Mouse (Mus musculus) right cerebral cortex, postnatal 25 days (tissue): Measurements from ENCODE around the gene Stxbp6.
"Not testable (repeated sequence)": the region's sequence is repeated elsewhere in the genome, so short reads cannot be mapped to it uniquely, and the experiment has no call there.

Experiments
- DNase-seq: peaks from one replicate; pipeline ENCODE4 v3.0.0; 2022

The Stxbp6 gene

GRCm38 (mm10) chr12:45053319-45053718 is 21.2 kb downstream of the Stxbp6 start:
- DNase-seq = no peak

DNA sequence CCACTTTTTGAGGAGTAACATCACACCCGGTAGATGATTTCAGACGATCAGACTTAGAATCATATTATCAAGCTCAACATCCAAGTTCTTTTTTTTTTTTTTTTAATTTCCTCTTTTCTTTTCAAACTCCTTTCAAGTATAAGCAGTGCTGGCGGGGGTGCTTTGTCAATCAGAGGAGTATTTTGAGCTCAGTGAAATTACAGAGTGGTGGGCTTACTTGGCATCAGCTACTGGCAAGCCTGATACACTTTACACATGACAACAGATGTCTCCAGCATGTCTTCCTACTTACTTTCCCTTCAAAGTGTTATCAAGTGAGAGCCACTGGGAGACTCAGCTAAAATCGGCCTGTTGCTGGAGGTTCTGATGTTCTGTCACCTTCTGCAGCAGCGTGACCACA is 21.6 kb downstream of the Stxbp6 start:
- no peak for DNase-seq

DNA sequence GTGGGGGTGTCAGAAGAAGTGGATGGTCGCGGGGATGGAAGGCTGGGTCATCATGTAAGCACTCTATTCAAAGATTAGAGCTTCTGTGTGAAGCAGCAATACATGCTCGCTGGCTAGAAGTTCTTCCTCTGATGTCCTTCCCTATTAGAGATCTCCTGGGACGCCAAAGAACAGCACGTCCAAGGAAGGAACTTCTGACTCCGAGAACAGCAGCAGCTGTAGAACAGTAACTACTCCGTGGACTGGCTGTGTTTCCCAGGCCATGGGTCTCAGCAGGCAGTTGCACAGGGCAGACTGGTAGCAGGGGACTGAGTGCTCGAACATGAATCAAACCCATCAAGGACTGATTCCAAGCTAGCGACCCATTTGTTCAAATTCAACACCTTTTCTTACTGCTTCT is 24.6 kb downstream of the Stxbp6 start:
- DNase-seq = no peak

GRCm38 (mm10) chr12:45047711-45048110 is 26.8 kb downstream of the Stxbp6 start:
- DNase-seq = not testable (repeated sequence)

DNA sequence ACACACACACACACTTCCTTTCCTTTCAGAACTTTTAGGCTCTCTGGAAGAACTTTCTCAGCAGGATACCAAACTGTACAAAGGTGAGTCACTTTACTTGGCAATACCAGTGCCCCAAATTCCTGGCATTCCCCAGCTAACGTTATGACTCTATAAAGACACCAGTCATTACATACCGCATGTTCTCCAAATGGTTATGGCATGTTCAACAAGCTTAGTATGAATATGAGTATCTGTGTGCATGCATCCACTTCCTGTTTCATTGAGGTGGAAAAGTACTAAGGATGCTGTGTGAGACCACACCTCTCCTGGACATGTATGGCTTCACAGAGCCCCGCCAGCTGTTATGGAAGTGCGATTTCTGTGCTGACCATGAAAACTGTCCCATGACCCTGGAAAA is 27.3 kb downstream of the Stxbp6 start:
- no peak for DNase-seq

DNA sequence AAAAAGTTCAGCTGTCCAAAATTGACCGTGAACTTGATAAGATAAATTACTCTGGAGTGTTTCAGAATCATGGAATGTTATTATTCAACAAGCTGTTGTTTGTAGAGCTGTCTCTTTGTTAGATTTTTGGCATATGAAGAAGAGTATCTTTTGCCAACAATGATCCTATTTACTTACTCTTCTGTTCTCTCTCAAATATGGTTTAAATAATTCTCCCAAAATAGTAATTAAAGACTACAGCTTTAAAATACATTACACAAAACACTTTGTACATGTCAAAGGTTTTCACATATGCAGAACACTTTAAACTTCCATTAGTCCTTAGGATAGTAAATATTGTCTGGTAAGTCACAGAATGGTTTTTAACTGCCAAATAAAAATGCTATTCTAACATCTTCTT is 29.9 kb downstream of the Stxbp6 start:
- no peak for DNase-seq

GRCm38 (mm10) chr12:45042591-45043091 is 31.9 kb downstream of the Stxbp6 start:
- no peak for DNase-seq

DNA sequence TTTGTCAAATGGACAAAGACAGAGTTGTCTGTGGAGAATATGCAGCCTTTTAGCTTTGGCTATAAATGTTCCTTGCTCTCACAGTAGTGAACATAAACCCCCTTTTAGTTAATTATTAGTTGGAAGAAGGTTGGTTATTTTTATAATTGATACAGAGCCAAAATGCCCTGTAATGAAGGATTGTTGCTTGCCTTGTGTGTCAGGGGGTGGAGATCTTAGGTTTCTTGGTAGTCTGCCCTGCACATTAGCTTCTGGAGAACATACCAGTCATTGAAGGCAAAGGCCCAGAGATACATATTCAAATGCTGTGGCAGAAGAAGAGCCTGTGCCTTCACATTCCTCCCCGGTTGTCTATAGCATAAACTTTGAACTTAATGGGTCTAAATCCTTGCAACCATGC is 37.0 kb downstream of the Stxbp6 start:
- no peak for DNase-seq

DNA sequence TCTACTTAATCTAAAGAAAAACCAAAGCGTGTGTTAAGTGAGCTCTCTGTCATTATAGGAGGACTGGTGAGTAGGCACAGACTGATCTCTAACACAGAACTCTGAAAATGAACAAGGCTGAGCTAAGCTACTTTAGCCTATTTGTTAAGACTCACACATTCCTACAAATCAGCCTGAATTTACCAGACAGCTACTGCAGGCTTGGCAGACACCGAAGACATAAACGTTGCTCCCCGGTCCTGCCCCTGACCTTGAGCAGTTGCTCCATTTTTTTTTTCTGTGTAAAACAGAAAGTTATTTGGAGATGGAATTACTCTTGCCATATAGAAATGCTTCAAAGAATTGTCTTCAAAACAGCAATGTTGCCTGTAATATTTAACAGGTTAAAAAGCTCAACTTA is 37.4 kb downstream of the Stxbp6 start:
- no peak for DNase-seq

DNA sequence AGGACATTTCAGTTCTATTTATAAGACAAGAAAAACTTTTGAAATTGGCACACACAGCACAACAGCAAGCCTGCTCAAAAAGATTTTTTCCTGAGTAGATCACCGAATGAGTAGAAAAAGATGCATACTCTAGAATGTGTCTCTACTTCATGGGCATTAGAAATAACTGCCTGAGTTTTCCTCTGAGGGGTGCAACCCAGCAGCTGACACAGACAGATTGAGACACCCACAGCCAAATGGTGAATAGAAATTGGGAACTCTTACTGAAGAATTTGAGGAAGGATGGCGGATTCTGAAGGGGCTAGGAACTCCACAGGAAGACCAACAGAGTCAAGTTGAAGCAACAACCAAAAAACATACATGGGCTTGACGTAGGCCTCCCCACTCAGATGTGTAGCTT is 43.8 kb downstream of the Stxbp6 start:
- no peak for DNase-seq

DNA sequence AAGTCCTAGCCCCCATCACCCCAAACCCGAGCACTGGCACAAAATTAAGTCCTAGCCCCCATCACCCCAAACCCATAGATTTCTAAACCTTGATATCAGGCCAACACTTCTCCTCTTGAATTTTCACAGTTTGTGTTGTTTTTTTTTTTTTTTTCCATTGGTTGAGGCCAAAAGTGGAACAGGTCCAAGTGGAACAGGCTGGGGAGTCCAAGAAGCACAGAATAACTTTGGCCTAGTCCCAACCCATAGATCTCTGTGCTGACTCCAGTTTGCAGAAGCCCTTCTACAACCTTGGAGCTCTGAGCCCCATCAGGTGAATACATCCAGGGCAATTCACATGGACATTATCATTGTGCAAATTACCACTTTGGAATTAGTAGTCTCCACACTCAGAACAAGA is 48.2 kb downstream of the Stxbp6 start:
- no peak for DNase-seq

GRCm38 (mm10) chr12:45020018-45020417 is 54.5 kb downstream of the Stxbp6 start:
- no peak for DNase-seq

- DNase-seq = no peak
Observed at GRCm38 (mm10) chr12:45019059-45019822, 55.3 kb downstream of the Stxbp6 start.

- peak; percentile 82 for DNase-seq
Observed at GRCm38 (mm10) chr12:45013246-45013756, 61.2 kb downstream of the Stxbp6 start.

DNA sequence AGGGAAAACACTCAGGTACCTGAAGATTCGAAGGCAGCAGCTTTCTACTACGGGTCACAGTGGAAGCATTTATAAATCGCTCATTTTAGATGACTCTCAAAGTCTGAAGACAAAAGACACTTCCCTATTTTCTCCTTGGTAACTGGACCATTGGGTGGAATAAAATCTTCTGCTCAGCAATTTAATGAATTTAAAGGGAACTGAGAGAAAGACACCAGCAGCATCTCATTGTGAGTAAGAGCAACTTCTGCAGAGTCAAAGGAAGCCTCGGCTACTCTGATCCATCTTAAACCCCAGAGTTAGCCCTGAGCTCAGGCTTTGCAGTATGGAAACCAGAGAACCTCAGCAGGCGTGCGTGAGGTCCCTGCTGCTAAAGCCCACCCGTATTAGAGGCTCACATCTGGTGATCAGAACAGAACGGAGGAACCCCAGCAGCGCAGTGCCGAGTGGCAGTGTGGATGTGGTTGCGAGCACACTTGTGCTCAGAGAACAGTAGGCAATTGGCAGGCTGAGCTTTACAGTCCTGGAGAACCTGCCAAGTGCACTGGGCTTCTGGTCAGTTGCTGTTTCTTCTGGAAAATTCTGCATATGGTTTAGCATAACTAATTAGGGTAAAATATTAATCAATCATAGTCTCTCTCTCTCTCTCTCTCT is 62.9 kb downstream of the Stxbp6 start:
- DNase-seq = no peak

DNA sequence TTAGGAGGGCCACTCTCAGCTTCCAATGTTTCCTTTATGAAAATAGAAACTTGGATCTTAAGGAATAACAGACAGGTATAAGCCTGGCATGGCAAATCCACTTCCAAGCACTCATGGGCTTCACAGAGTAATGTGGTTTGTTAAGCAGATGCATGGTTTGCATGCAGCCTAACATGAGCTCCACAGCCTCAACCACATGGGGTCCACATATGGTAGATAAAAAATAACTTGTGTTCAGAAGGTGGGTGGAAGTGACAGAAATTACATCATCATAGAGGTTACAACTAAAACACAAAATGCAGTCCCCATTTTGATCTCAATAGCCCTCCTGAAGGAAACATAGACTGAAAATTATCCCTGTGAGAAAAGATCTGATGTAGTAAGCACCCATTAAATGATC is 63.5 kb downstream of the Stxbp6 start:
- no peak for DNase-seq

DNA sequence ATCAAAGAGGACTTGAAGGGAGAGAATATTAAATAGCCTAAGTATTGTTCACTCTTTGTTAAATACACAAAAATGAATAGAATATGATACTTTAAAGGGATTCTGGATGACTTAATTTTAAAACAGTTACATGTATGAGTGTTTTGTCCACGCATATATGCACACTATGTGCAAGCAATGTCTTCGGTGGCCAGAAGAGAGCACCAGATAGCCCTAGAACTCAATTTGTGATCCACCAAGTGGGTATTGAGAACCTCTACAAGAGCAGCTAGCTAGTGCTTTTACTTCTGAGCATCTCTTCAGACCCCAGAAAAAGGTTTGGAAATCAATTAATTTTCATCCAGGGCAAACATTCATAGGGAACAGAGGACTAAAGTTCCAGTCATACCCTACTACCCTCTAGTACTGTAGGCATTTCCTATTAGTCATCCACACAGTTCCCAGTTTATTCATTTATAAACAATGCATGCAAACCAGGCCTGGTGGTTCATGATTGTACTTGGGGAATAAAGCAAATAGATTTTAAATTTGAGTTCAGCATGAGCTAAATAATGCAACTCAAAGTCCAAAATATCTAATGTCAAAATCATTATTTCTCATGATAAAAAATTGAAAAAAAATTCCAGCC is 64.4 kb downstream of the Stxbp6 start:
- no peak for DNase-seq

GRCm38 (mm10) chr12:45006569-45006968 is 67.9 kb downstream of the Stxbp6 start:
- no peak for DNase-seq

DNA sequence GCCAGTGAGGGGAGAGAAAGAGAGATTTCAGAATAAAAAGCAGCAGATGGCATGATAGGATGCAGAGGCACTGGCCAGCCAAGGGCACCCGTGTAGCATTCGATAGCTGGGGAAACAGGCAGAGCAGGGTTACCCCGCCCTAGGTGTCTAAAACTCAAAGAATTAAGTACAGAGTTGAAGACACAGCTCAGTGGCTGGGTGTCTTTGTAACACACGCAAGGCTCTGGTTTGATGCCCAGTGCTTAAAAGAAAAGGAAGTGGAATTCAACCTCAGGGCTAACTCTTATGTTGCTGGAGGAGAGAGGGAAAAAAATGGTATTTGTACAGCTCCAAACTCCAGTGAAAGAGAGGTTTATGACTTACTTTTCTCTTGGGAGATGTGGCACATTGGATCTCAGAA is 68.5 kb downstream of the Stxbp6 start:
- DNase-seq = no peak

GRCm38 (mm10) chr12:45001996-45002395 is 72.5 kb downstream of the Stxbp6 start:
- DNase-seq = no peak

DNA sequence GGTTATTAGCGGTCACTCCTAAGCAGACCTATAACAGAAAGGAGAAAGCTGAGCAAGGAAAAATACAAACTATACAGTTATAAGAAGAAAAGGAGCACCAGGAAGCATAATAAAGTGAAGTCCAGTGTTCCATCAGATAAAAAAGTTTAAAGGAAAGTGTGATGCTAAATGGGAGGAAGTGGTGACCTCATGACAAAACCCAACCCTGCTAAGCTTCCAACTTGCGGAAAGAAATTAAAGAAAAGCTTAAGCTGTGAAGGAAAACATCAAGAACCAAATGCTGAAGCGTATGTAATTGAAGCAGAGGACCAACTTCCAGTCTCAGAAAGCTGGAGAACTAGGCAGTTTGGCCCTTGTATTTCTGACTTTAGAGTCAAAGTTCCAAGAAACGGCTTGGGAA is 77.1 kb downstream of the Stxbp6 start:
- no peak for DNase-seq

DNA sequence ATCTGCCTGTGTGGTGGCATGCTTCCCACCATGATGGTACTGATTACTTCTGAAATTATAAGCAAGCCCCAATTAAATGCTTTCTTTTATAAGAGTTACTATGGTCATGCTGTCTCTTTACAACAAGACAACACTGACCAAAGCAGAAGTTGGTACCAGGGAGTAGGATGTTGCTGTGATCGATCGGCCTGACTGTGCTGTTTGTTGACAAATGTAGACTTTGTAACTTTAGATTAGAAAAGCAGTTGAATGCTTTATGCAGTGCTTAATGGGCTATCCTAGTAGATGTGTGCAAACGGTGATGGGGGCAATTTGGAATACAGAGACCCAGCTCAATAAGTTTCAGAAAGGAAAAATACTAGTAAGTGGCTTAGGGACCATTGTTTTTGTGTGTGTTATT is 77.6 kb downstream of the Stxbp6 start:
- no peak for DNase-seq

- DNase-seq = no peak
Observed at GRCm38 (mm10) chr12:44996274-44996673, 78.2 kb downstream of the Stxbp6 start.

DNA sequence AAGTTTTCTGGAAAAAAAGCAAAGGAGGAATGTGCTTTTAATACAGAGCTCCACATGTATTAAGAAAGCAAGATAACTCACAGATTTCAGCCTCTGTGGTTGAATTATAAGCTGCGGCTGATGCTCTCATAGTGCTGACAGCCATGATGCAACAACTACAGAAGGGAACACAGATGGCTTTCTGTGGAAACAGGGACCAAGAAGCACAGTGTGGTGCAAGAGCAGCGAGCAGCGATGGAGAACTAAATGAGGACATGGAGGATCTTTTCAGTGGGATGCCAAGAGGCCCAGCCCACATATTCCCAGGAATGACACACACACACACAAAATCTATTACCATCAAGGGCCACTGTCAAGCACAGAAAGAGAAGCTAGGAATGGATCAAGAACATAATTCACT is 81.1 kb downstream of the Stxbp6 start:
- DNase-seq = peak; percentile 32
